Mouse (Mus musculus) embryonic facial prominence, embryonic 11.5 days (tissue): Measurements from ENCODE around the gene Ssbp4. TPM values are rescaled to one million over a fixed set of nuclear protein-coding genes. Genes with fewer than 3 reads are reported as not detected.

ENCODE experiments used
- ATAC-seq: fragments of 200-750 bp; cut with Nextera tagmentation; replicated peaks from 2 replicates; pipeline ENCODE4 v1.8.0; 2017; ENCODE audit warnings: low read depth; ENCODE audit not compliant: insufficient number of reproducible peaks, low FRiP score, low TSS enrichment
- DNase-seq: peaks from one replicate; pipeline ENCODE4 v3.0.0-alpha.2; 2015; ENCODE audit warnings: low spot score
- H3K27ac ChIP-seq: fragments of 300-500 bp; sonication (generic); replicated peaks from 2 replicates; pipeline ENCODE4 v1.5.1; 2014; ENCODE audit warnings: mild to moderate bottlenecking, low read depth, low read length, control low read depth
- H3K27me3 ChIP-seq: fragments of 300-500 bp; sonication (generic); 2 replicates; pipeline ENCODE4 v1.6.1; 2014; ENCODE audit warnings: mild to moderate bottlenecking, low read length, moderate library complexity, mixed read lengths; ENCODE audit not compliant: control insufficient read depth, insufficient read depth
- H3K36me3 ChIP-seq: fragments of 300-500 bp; sonication (generic); replicated peaks from 2 replicates; pipeline ENCODE4 v1.6.1; 2014; ENCODE audit warnings: low read depth, mild to moderate bottlenecking, low read length, moderate library complexity, mixed read lengths; ENCODE audit not compliant: control insufficient read depth, insufficient read depth
- H3K4me1 ChIP-seq: fragments of 300-500 bp; sonication (generic); 2 replicates; pipeline ENCODE4 v1.6.1; 2014; ENCODE audit warnings: low read length, mixed read lengths; ENCODE audit not compliant: control insufficient read depth, insufficient read depth
- H3K4me2 ChIP-seq: fragments of 300-500 bp; sonication (generic); 2 replicates; pipeline ENCODE4 v1.6.1; 2014; ENCODE audit warnings: low read depth, mild to moderate bottlenecking, control low read depth, low read length, moderate library complexity
- H3K4me3 ChIP-seq: fragments of 300-500 bp; sonication (generic); 2 replicates; pipeline ENCODE4 v1.5.1; 2014; ENCODE audit warnings: low read depth, low read length, control low read depth
- H3K9ac ChIP-seq: fragments of 300-500 bp; sonication (generic); replicated peaks from 2 replicates; pipeline ENCODE4 v1.6.1; 2014; ENCODE audit warnings: mild to moderate bottlenecking, control low read depth, low read length
- H3K9me3 ChIP-seq: fragments of 300-500 bp; sonication (generic); replicated peaks from 2 replicates; pipeline ENCODE4 v1.6.1; 2016; ENCODE audit warnings: mild to moderate bottlenecking, low read length, inconsistent platforms, mixed read lengths; ENCODE audit not compliant: control insufficient read depth
- WGBS: fragments of 180-500 bp; shearing (Covaris S2); extraction: QIAGEN DNeasy Blood & Tissue Kit; methylation state at CpG from one replicate; pipeline ENCODE4 v1.1.7; 2014; 5-methylcytosine and 5-hydroxymethylcytosine counted together
- polyA plus RNA-seq: library from polyadenylated mRNA; unstranded; fragments of >200 nt; fragmentation: Nextera tagmentation; extraction: Ambion mirVana; gene quantifications from 2 replicates; pipeline ENCODE4 v1.2.1, GENCODE M21; 2014

Ssbp4 gene
- polyA plus RNA-seq, 1 experiment from 2014 or later = 108 TPM

DNA sequence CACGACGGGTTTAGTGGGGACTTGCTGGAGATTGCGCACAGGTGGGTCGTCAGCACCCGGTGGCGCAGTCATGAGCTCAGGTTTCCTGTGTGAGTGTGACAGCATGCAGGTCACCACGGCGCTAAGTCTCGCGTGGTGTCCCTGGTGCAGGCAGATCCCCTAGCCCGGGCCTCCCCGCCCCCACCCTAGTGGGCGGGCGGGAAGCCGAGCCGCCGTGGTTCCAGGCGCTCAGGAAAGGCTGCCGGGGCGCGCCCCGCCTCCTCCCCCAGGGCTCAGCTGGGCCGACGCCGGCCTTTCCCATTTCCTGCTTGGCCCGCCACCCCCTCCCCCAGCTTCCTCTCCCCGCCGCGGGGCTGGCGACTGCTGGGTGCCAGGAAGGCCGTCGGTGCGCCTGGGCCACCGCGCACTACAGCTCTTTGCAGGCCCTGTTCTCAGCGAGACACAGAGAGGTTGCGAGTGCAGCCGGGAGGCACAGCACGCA lies 736 bp upstream of the Ssbp4 start:
- peak overlapping the region; percentile 81 for H3K9ac ChIP-seq
- H3K4me2 ChIP-seq = peak overlapping the region; percentile 83
- H3K4me1 ChIP-seq = peaks cover 11% of the 10 kb centered on the region; the same call in 1 of the 2 replicates
- H3K27me3 ChIP-seq = no peaks in the 10 kb centered on the region
- under 1% methylated on average over 38 of the region's 39 CpGs for WGBS
- ATAC-seq = peak; percentile 57
- peak; percentile 93 for DNase-seq
- H3K36me3 ChIP-seq = no peaks in the 10 kb centered on the region
- peak overlapping the region; percentile 39 for H3K4me3 ChIP-seq
- H3K27ac ChIP-seq = peak overlapping the region; percentile 98
- no peaks in the 10 kb centered on the region for H3K9me3 ChIP-seq

DNA sequence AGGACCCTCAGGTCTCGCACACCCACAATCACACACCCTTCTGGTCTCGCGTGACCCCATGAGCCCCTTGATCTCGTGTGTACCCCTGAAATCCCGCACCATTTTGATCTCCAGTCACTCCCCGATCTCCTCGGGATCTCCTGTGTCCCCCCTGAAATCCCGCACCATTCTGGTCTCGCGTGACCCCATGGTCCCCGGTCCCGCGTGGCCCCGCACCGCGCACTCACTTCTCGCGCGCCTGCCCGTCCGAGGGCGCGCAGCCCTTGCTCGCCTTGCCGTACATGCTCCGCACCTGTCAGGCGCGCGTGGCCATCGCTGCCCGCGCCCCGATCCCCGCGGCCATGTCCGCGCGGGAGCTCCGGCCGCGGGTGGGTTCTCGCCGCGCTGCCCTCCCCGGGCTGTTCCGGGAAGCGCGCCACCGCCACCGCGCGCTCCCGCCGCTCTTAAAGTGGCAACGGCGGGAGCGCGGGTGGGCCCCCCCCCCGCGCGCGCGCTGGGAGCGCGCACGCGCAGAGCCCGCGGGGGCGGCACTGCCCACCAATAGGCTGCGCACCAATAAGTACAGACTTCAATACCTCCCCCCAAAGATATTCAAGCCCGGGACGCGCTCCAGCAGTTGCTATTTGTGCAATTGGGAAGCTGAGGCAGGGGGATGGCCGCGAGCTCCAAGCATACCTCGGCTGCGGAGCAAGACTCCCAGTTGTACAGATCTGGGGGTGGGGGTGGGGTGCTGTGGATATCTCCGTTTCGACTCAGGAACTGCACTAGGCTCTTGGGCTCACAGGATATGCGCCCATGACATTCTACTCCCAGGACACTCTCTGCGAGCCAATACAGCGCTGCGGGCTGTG lies 549 bp downstream of the Ssbp4 start:
- Histone ChIP-seq H3K4me2 (peak overlapping the region; percentile 83), H3K9ac (peak overlapping the region; percentile 80), H3K36me3 (no peaks in the 10 kb centered on the region), H3K4me3 (peak overlapping the region; percentile 82), H3K9me3 (no peaks in the 10 kb centered on the region), H3K27me3 (no peaks in the 10 kb centered on the region), H3K4me1 (peaks cover 11% of the 10 kb centered on the region; the same call in 1 of the 2 replicates), H3K27ac (peak overlapping the region; percentile 98)
- ATAC-seq (no peak), DNase-seq (peak; percentile 72)
- WGBS = 2% methylated on average over 84 of the region's 84 CpGs

DNA sequence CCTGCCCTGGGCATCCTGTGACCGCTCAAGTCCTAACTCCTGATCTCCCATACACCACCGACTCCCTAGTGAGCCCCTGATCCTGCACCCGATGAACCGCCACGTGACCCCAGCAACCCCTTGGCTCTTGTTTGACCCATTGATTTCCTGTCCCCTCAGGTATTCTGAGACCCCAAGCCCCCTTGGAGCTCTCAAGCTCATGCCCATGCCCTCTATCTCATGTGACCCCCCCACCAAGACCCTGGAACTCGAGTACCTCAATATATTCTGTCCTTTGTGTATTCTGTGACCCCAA lies 1.1 kb downstream of the Ssbp4 start:
- WGBS = 23% methylated on average over 6 of the region's 6 CpGs
- H3K9me3 ChIP-seq = no peaks in the 10 kb centered on the region
- H3K4me3 ChIP-seq = peak overlapping the region; percentile 82
- H3K4me1 ChIP-seq = peaks cover 11% of the 10 kb centered on the region; the same call in 1 of the 2 replicates
- no peaks in the 10 kb centered on the region; the same call in 1 of the 2 replicates for H3K36me3 ChIP-seq
- H3K4me2 ChIP-seq = peak overlapping the region; percentile 83
- H3K27me3 ChIP-seq = no peaks in the 10 kb centered on the region
- H3K9ac ChIP-seq = peak overlapping the region; percentile 80
- no peak for DNase-seq
- no peak for ATAC-seq
- peak overlapping the region; percentile 98; the same call in 1 of the 2 replicates for H3K27ac ChIP-seq

DNA sequence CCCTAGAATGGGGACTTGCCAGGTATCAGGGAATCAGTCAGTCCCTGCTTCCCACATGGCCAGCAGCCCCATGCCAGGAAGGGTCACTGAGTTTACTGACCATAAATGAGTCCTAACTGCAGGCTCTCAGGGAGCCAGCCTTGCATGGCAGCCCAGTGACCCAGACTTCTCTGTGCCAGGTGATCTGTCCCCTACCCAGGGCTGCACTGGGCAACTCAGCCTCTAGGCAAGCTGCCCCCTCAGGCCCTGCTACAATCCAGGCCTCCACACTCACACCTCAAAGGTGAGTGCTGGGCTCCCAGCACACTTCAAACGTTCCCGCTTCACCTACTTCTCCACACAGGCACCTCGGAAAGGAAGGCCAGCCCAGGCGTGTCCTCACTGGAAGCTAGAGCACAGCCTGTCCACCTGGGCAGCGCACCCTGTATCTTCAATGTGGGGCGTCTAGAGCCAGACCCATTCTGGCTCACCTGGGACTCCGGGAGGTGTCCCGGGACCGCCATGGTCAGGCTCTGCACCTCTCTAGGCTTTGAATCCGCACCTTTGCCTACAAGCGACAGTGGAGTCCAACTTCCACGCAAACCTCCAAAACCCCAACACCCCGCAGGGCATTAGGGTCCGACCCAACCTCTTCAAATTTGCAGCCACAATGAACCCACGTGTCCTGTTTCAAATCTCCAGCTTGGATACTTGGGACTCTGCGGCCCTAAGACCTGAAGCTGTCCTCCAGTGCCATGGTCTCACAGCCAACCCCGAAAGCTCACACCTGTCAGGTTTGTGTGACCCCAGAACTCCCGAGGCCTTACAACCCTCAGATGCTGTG lies 1.7 kb downstream of the Ssbp4 start:
- peak overlapping the region; percentile 82 for H3K4me3 ChIP-seq
- no peak overlapping the region for H3K27ac ChIP-seq
- WGBS = 58% methylated on average over 18 of the region's 18 CpGs
- ATAC-seq = no peak
- peak overlapping the region; percentile 80 for H3K9ac ChIP-seq
- H3K4me2 ChIP-seq = peak overlapping the region; percentile 83
- peaks cover 11% of the 10 kb centered on the region; the same call in 1 of the 2 replicates for H3K4me1 ChIP-seq
- no peaks in the 10 kb centered on the region for H3K27me3 ChIP-seq
- peaks cover 3% of the 10 kb centered on the region for H3K36me3 ChIP-seq
- H3K9me3 ChIP-seq = no peaks in the 10 kb centered on the region
- no peak for DNase-seq

DNA sequence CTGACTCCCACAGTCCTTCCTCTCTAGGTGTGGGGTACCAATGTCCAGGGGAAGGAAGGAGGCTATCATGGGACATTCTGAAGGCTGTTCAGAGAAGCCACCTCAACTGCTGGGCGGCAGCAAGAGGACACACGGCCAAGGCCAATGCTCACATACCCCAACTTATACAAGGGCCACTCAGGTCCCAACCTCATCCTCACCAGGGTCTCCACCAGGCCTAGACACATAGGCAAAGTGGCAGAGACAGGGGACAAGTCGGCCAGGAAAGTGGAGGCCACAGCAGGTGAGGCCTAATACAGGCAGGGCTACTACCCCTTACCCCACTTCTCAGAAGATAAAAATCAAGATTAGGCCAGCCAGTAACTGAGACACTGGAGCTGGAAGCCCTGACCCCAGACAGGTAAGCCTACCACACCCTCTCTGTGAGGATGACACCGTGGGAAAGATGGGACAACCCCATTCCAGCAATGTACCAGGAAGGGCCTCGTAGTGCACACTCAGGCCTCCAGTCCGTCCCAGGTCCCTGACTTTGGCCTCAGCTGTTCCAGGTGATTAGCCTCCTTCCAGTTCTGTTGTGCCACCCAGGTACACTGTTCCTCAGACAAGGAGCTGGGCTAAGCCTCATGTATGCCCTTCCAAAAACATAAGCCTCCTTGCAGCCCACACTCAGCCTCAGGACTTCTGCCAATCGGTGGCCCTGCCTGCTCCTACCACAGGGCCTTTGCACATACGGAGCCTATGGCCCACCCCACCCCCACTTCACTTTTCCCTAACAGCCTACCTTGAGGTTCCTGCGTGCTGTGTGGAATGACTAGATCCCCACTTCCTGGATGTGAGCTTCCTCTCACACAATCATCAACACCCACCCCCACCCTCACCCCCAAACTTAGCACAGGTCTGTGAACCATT lies 2.5 kb downstream of the Ssbp4 start:
- WGBS = 86% methylated on average over 9 of the region's 9 CpGs

DNA sequence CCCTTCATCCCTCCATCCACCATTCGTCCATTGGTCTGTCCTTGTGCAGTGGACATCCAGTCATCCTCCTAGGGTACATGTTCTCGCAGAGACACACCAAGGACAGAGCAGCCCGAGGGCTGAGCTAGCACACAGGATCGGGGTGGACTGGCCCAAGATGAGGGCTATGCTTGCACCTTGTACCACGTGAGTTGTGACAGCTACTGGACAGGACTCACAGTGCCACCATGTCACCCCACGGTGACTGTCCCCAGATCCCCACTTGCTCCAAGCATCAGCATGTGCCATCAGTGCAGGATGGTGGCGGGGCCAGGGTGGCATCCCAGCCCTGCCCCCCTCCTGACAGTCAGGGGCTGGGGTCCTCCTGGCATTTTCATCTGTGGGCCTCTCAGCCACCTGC lies 4.1 kb downstream of the Ssbp4 start:
- no peaks in the 10 kb centered on the region for H3K9me3 ChIP-seq
- no peak overlapping the region for H3K9ac ChIP-seq
- H3K36me3 ChIP-seq = peaks cover 4% of the 10 kb centered on the region
- no peak overlapping the region for H3K4me3 ChIP-seq
- no peak for ATAC-seq
- DNase-seq = no peak
- H3K27ac ChIP-seq = no peak overlapping the region
- WGBS = 89% methylated on average over 7 of the region's 7 CpGs
- H3K4me2 ChIP-seq = no peak overlapping the region
- H3K27me3 ChIP-seq = no peaks in the 10 kb centered on the region
- H3K4me1 ChIP-seq = peaks cover 17% of the 10 kb centered on the region

More for the DNA sequence above, 2.5 kb downstream of the Ssbp4 start:
- ATAC-seq = no peak
- H3K9me3 ChIP-seq = no peaks in the 10 kb centered on the region
- H3K27ac ChIP-seq = no peak overlapping the region
- no peaks in the 10 kb centered on the region for H3K27me3 ChIP-seq
- H3K4me1 ChIP-seq = peaks cover 11% of the 10 kb centered on the region; the same call in 1 of the 2 replicates
- H3K4me2 ChIP-seq = no peak overlapping the region
- no peak overlapping the region for H3K9ac ChIP-seq
- no peak for DNase-seq
- peaks cover 4% of the 10 kb centered on the region for H3K36me3 ChIP-seq
- H3K4me3 ChIP-seq = no peak overlapping the region

DNA sequence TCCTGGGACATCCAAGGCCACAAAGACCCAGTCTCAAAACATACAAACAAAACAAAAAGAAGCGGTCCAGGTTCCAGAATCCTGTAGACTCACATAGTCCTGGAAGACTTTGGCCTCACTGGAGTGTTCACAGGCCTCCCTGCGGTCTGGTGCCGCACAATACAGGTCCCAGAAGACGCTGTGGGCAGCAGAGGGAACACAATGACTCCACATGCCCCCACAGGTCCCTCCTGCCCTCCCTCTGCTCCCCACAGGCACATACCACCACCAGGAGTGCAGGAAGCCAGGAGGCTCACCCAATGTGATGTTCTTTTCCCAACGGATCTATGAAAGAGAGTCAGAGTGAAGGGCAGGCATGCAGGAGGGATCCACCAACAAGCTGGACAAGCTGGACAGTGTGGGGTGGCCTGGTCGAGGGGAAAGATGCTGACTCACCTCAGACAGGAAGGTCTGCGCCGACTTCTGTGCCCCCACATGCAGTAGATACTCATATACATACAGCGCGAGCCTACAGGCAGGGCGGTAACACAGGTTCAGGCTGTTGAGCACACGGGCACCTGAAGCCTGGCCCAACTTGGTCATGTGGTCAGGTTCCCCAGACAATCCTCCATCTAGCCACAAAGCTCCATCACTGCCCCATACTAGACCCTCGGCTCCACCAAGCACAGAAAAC lies 6.4 kb downstream of the Ssbp4 start:
- ATAC-seq = no peak

More for the DNA sequence above, 6.4 kb downstream of the Ssbp4 start:
- H3K4me3 ChIP-seq = no peak overlapping the region
- no peak overlapping the region for H3K27ac ChIP-seq
- H3K36me3 ChIP-seq = peaks cover 4% of the 10 kb centered on the region
- peaks cover 21% of the 10 kb centered on the region for H3K4me1 ChIP-seq
- WGBS = 92% methylated on average over 13 of the region's 13 CpGs
- no peak for DNase-seq
- H3K9ac ChIP-seq = no peak overlapping the region
- H3K27me3 ChIP-seq = no peaks in the 10 kb centered on the region
- no peak overlapping the region for H3K4me2 ChIP-seq
- no peaks in the 10 kb centered on the region for H3K9me3 ChIP-seq
